Mouse (Mus musculus): ENCODE data around the gene Dctd.
"Not testable (repeated sequence)": the region's sequence is repeated elsewhere in the genome, so short reads cannot be mapped to it uniquely, and the experiment has no call there.

Dctd gene

GRCm38 (mm10) chr8:48146449-48146848 is 47.6 kb downstream of the Dctd start:
- DNase-seq: no peak

- DNase-seq: no peak
Observed at GRCm38 (mm10) chr8:48152062-48152738, 53.3 kb downstream of the Dctd start.

- peak; percentile 29 for DNase-seq
Observed at GRCm38 (mm10) chr8:48153360-48154121, 54.6 kb downstream of the Dctd start.

GRCm38 (mm10) chr8:48157718-48158117 is 58.8 kb downstream of the Dctd start:
- no peak for DNase-seq

GRCm38 (mm10) chr8:48158560-48159217 is 59.8 kb downstream of the Dctd start:
- no peak for DNase-seq

GRCm38 (mm10) chr8:48177406-48177805 is 78.5 kb downstream of the Dctd start:
- DNase-seq: no peak

GRCm38 (mm10) chr8:48177876-48178275 is 79.0 kb downstream of the Dctd start:
- no peak for DNase-seq

GRCm38 (mm10) chr8:48178993-48179392 is 80.1 kb downstream of the Dctd start:
- no peak for DNase-seq

GRCm38 (mm10) chr8:48180146-48180545 is 81.3 kb downstream of the Dctd start:
- DNase-seq: not testable (repeated sequence)

GRCm38 (mm10) chr8:48181000-48181399 is 82.1 kb downstream of the Dctd start:
- DNase-seq: no peak

- DNase-seq: no peak
Observed at GRCm38 (mm10) chr8:48183758-48184157, 84.9 kb downstream of the Dctd start.

- DNase-seq: no peak
Observed at GRCm38 (mm10) chr8:48188586-48188985, 89.7 kb downstream of the Dctd start.

GRCm38 (mm10) chr8:48195971-48196370 is 97.1 kb downstream of the Dctd start:
- DNase-seq: no peak

- no peak for DNase-seq
Observed at GRCm38 (mm10) chr8:48199171-48199570, 100.3 kb downstream of the Dctd start.

GRCm38 (mm10) chr8:48202632-48203031 is 103.7 kb downstream of the Dctd start:
- no peak for DNase-seq

Measured in cerebellum, adult 9-10 months (tissue).